Mouse (Mus musculus): ENCODE results near the gene Tbc1d22a.
A peak's percentile ranks its signal among the peaks of the same experiment; 100 is the strongest.

Gene Tbc1d22a

GRCm38 (mm10) chr15:86385436-86385835 is 171.2 kb downstream of the Tbc1d22a start:
- DNase-seq (ENCODE audit: low spot score in 2 of 2): no peak

GRCm38 (mm10) chr15:86386325-86386724 is 172.1 kb downstream of the Tbc1d22a start:
- no peak for DNase-seq (ENCODE audit: low spot score in 2 of 2)

GRCm38 (mm10) chr15:86388597-86388996 is 174.3 kb downstream of the Tbc1d22a start:
- no peak for DNase-seq (ENCODE audit: low spot score in 2 of 2)

GRCm38 (mm10) chr15:86404866-86405265 is 190.6 kb downstream of the Tbc1d22a start:
- DNase-seq (ENCODE audit: low spot score in 2 of 2): no peak

- DNase-seq (ENCODE audit: low spot score in 2 of 2): peak in 1 of 2 experiments; percentile 29
These were observed 191.3 kb downstream of the Tbc1d22a start for GRCm38 (mm10) chr15:86405527-86405926.

GRCm38 (mm10) chr15:86409352-86409751 is 195.1 kb downstream of the Tbc1d22a start:
- DNase-seq (ENCODE audit: low spot score in 2 of 2): no peak

GRCm38 (mm10) chr15:86411532-86412080 is 197.3 kb downstream of the Tbc1d22a start:
- DNase-seq (ENCODE audit: low spot score in 2 of 2): no peak

GRCm38 (mm10) chr15:86415951-86416350 is 201.7 kb downstream of the Tbc1d22a start:
- DNase-seq (ENCODE audit: low spot score in 2 of 2): no peak

- no peak for DNase-seq (ENCODE audit: low spot score in 2 of 2)
These were observed 204.2 kb downstream of the Tbc1d22a start for GRCm38 (mm10) chr15:86418436-86418835.

- peak in 1 of 2 experiments; percentile 24 for DNase-seq (ENCODE audit: low spot score in 2 of 2)
These were observed 205.4 kb downstream of the Tbc1d22a start for GRCm38 (mm10) chr15:86419620-86420019.

GRCm38 (mm10) chr15:86422858-86423257 is 208.6 kb downstream of the Tbc1d22a start:
- no peak for DNase-seq (ENCODE audit: low spot score in 2 of 2)

- DNase-seq (ENCODE audit: low spot score in 2 of 2): no peak
These were observed 209.6 kb downstream of the Tbc1d22a start for GRCm38 (mm10) chr15:86423884-86424283.

- DNase-seq (ENCODE audit: low spot score in 2 of 2): no peak
These were observed 210.7 kb downstream of the Tbc1d22a start for GRCm38 (mm10) chr15:86424971-86425370.

- no peak for DNase-seq (ENCODE audit: low spot score in 2 of 2)
These were observed 212.2 kb downstream of the Tbc1d22a start for GRCm38 (mm10) chr15:86426364-86427000.

GRCm38 (mm10) chr15:86427439-86427838 is 213.2 kb downstream of the Tbc1d22a start:
- no peak for DNase-seq (ENCODE audit: low spot score in 2 of 2)

GRCm38 (mm10) chr15:86428496-86428895 is 214.2 kb downstream of the Tbc1d22a start:
- no peak for DNase-seq (ENCODE audit: low spot score in 2 of 2)

- DNase-seq (ENCODE audit: low spot score in 2 of 2): no peak
These were observed 215.6 kb downstream of the Tbc1d22a start for GRCm38 (mm10) chr15:86429766-86430335.

- DNase-seq (ENCODE audit: low spot score in 2 of 2): no peak
These were observed 217.4 kb downstream of the Tbc1d22a start for GRCm38 (mm10) chr15:86431539-86432080.

GRCm38 (mm10) chr15:86432791-86433190 is 218.5 kb downstream of the Tbc1d22a start:
- DNase-seq (ENCODE audit: low spot score in 2 of 2): no peak

- no peak for DNase-seq (ENCODE audit: low spot score in 2 of 2)
These were observed 219.1 kb downstream of the Tbc1d22a start for GRCm38 (mm10) chr15:86433378-86433777.

GRCm38 (mm10) chr15:86434241-86434640 is 220.0 kb downstream of the Tbc1d22a start:
- no peak for DNase-seq (ENCODE audit: low spot score in 2 of 2)

- DNase-seq (ENCODE audit: low spot score in 2 of 2): no peak
These were observed 223.1 kb downstream of the Tbc1d22a start for GRCm38 (mm10) chr15:86437346-86437745.
